Mouse (Mus musculus): ENCODE results near the gene Tmem59. TPM values are rescaled to one million over a fixed set of nuclear protein-coding genes. Genes with fewer than 3 reads are reported as not detected.
A peak's percentile ranks its signal among the peaks of the same experiment; 100 is the strongest.

The Tmem59 gene
- polyA plus RNA-seq, 1 experiment from 2014 or later, result 265 TPM

DNA sequence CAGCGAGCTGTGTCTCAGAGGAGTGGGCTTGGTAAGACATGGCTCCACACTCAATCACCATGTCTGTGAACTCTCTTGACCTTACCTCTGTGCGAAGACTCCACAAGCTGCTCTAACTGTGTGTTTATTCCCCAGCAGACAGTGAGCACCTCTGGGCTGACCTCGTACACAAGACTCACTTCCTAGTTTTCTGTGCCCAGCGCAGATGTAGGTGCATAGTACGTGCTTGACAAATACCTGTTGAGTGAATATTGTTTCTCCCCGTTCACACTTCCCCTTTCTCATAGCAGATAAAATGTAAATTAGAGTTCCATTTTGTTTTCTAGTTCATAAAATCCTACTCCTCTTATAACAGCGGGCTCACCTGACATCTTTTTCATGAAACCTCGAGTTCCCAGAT lies 34.7 kb upstream of the Tmem59 start:
- Histone ChIP-seq H3K9ac (ENCODE audit: low read length) (no peak overlapping the region), H3K4me3 (ENCODE audit: low read depth, low read length) (no peak overlapping the region), H3K36me3 (ENCODE audit: control insufficient read depth, insufficient read depth, low read length) (peaks cover 6% of the 10 kb centered on the region; the same call in 1 of the 2 replicates), H3K27me3 (ENCODE audit: control insufficient read depth, insufficient read depth, low read length) (no peaks in the 10 kb centered on the region), H3K27ac (ENCODE audit: low read depth, low read length) (no peak overlapping the region), H3K4me2 (ENCODE audit: low read depth, low read length, severe bottlenecking) (no peak overlapping the region), H3K4me1 (replicated peaks; ENCODE audit: control insufficient read depth, insufficient read depth, low read length) (peaks cover 17% of the 10 kb centered on the region; the same call in 1 of the 2 replicates), H3K9me3 (ENCODE audit: control insufficient read depth, low read length) (no peaks in the 10 kb centered on the region)
- no peak for DNase-seq (ENCODE audit: low spot score)
- WGBS, result 91% methylated on average over 8 of the region's 8 CpGs
- ATAC-seq (replicated peaks; ENCODE audit: low FRiP score), result no peak

DNA sequence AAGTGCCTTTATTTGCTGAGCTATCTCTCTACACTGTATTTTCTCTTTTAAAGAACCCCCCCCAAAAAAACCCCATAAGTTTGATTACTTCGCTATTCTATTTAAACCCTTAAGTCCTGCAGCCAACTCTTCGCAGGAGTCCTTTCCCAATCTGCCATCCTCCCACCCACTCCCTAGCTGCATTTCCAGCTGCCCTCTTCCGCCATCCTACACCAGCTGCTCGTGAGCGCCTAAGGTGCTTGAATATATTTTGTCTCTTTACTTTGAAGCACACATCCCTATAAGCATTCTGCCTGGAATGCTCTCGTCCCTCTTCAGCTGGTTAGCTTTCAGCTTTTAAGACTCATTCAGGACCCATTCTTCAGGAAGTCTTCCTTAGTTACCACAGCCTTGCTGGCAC lies 27.2 kb upstream of the Tmem59 start:
- no peak for ATAC-seq (replicated peaks; ENCODE audit: low FRiP score)
- WGBS, result 90% methylated on average over 6 of the region's 6 CpGs
- no peaks in the 10 kb centered on the region for H3K27me3 ChIP-seq (ENCODE audit: control insufficient read depth, insufficient read depth, low read length)
- peaks cover 6% of the 10 kb centered on the region; the same call in 1 of the 2 replicates for H3K36me3 ChIP-seq (ENCODE audit: control insufficient read depth, insufficient read depth, low read length)
- no peak overlapping the region for H3K9ac ChIP-seq (ENCODE audit: low read length)
- H3K4me1 ChIP-seq (replicated peaks; ENCODE audit: control insufficient read depth, insufficient read depth, low read length), result no peaks in the 10 kb centered on the region
- H3K4me3 ChIP-seq (ENCODE audit: low read depth, low read length), result no peak overlapping the region
- H3K4me2 ChIP-seq (ENCODE audit: low read depth, low read length, severe bottlenecking), result no peak overlapping the region
- no peak overlapping the region for H3K27ac ChIP-seq (ENCODE audit: low read depth, low read length)
- H3K9me3 ChIP-seq (ENCODE audit: control insufficient read depth, low read length), result no peaks in the 10 kb centered on the region
- DNase-seq (ENCODE audit: low spot score), result no peak

DNA sequence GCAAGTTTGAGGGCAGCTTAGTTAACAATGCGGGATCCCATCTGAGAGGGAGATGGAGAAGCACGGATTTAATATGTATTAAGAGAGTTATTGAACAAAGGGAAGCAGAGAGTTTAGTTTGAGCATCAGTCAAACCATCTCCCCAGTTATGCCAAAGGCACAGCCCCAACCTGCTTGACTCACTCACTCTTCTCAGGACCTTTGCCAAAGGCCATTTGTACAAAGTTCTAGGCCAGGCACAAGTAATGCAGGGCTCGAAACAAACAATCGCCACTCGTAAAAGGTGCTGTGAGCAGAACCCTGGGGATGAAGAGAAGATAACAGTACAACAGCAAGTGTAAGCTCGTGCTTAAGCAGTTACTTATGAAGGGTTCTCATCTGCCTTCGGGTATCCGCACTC lies 25.6 kb upstream of the Tmem59 start:
- no peaks in the 10 kb centered on the region for H3K9me3 ChIP-seq (ENCODE audit: control insufficient read depth, low read length)
- no peak for DNase-seq (ENCODE audit: low spot score)
- no peaks in the 10 kb centered on the region for H3K4me1 ChIP-seq (replicated peaks; ENCODE audit: control insufficient read depth, insufficient read depth, low read length)
- no peaks in the 10 kb centered on the region for H3K36me3 ChIP-seq (ENCODE audit: control insufficient read depth, insufficient read depth, low read length)
- no peak overlapping the region for H3K4me3 ChIP-seq (ENCODE audit: low read depth, low read length)
- H3K4me2 ChIP-seq (ENCODE audit: low read depth, low read length, severe bottlenecking), result no peak overlapping the region
- ATAC-seq (replicated peaks; ENCODE audit: low FRiP score), result no peak
- H3K27ac ChIP-seq (ENCODE audit: low read depth, low read length), result no peak overlapping the region
- no peaks in the 10 kb centered on the region for H3K27me3 ChIP-seq (ENCODE audit: control insufficient read depth, insufficient read depth, low read length)
- 88% methylated on average over 8 of the region's 8 CpGs for WGBS
- no peak overlapping the region for H3K9ac ChIP-seq (ENCODE audit: low read length)

DNA sequence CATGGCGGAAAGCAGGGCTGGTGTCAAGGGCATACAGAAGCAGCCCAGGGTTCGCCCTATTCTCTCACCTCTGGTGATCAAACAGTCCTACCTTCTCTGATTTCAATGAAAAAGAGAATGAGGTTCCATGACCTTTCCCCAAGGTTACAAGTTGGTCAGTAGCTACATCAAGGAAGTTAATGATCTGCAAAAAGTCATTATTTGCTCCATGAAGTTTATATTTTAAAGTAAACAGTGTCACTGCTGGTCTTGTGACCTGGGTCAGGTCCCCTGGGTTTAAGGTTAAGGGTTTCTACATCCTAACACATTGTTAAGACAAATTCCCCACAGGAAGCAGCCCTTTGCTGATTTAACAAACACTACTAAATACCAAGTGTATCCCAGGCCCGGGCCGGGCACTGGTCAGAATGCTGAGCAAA lies 21.2 kb upstream of the Tmem59 start:
- Histone ChIP-seq H3K27me3 (ENCODE audit: control insufficient read depth, insufficient read depth, low read length) (no peaks in the 10 kb centered on the region), H3K4me1 (replicated peaks; ENCODE audit: control insufficient read depth, insufficient read depth, low read length) (no peaks in the 10 kb centered on the region), H3K4me2 (ENCODE audit: low read depth, low read length, severe bottlenecking) (no peak overlapping the region), H3K36me3 (ENCODE audit: control insufficient read depth, insufficient read depth, low read length) (no peaks in the 10 kb centered on the region; the same call in 1 of the 2 replicates), H3K9ac (ENCODE audit: low read length) (no peak overlapping the region), H3K9me3 (ENCODE audit: control insufficient read depth, low read length) (no peaks in the 10 kb centered on the region), H3K4me3 (ENCODE audit: low read depth, low read length) (no peak overlapping the region), H3K27ac (ENCODE audit: low read depth, low read length) (no peak overlapping the region)
- no peak for DNase-seq (ENCODE audit: low spot score)
- WGBS, result 86% methylated on average over 4 of the region's 4 CpGs
- ATAC-seq (replicated peaks; ENCODE audit: low FRiP score), result no peak

DNA sequence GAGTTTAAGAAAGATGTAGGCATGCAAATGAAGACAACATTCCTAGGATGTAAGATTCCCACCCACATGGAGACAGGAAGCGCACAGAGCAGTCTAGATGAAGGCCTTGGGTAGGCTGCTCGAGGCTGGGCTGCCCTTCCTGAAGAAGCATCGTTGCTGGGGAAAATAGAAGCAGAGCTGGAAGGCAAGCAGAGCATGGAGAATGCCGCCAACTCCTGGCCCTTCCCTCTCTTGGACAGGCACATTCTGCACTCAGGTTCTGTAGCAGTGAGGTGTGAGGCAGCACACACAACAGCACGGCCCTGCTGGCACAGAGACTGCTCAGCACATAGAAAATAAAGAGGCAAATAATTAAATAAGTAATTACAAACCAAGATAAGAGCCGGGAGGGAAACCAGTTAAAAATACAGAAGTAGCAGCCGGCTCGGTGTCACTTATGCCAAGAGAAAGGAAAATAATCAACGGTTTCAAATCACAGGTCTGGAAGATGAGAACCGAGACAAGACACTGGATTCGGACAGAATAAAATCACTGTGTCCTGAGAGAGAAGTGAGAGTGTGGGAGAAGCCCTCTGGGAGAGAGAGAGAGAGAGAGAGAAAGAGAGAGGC lies 18.9 kb upstream of the Tmem59 start:
- WGBS, result 90% methylated on average over 11 of the region's 11 CpGs

DNA sequence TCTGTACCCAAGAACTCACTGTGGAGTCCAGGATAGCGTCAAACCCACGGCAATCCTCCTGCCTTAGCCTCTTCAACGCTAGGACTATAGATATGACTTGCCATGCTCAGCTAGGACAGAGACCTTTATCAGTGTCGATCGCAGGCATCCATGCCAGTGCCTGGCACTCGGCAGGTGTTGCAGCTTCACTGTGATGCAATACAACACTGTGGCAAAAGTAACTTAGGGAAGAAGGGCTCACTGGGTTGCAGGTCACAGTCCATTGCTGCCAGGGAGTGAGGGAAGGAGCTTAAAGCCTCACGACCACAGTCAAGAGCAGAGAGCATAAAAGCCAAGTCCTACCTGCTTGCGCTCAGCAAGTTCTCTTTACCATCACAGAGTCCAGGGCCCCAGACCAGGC lies 18.0 kb upstream of the Tmem59 start:
- 96% methylated on average over 8 of the region's 8 CpGs for WGBS
- Histone ChIP-seq H3K9me3 (ENCODE audit: control insufficient read depth, low read length) (no peaks in the 10 kb centered on the region), H3K4me1 (replicated peaks; ENCODE audit: control insufficient read depth, insufficient read depth, low read length) (no peaks in the 10 kb centered on the region), H3K9ac (ENCODE audit: low read length) (no peak overlapping the region), H3K27ac (ENCODE audit: low read depth, low read length) (no peak overlapping the region), H3K4me2 (ENCODE audit: low read depth, low read length, severe bottlenecking) (no peak overlapping the region), H3K4me3 (ENCODE audit: low read depth, low read length) (no peak overlapping the region), H3K27me3 (ENCODE audit: control insufficient read depth, insufficient read depth, low read length) (no peaks in the 10 kb centered on the region), H3K36me3 (ENCODE audit: control insufficient read depth, insufficient read depth, low read length) (peaks cover 3% of the 10 kb centered on the region; the same call in 1 of the 2 replicates)
- ATAC-seq (replicated peaks; ENCODE audit: low FRiP score) (no peak), DNase-seq (ENCODE audit: low spot score) (no peak)

More for the DNA sequence above, 18.9 kb upstream of the Tmem59 start:
- Histone ChIP-seq H3K9ac (ENCODE audit: low read length) (no peak overlapping the region), H3K27me3 (ENCODE audit: control insufficient read depth, insufficient read depth, low read length) (no peaks in the 10 kb centered on the region), H3K4me1 (replicated peaks; ENCODE audit: control insufficient read depth, insufficient read depth, low read length) (no peaks in the 10 kb centered on the region), H3K9me3 (ENCODE audit: control insufficient read depth, low read length) (no peaks in the 10 kb centered on the region), H3K27ac (ENCODE audit: low read depth, low read length) (no peak overlapping the region), H3K4me2 (ENCODE audit: low read depth, low read length, severe bottlenecking) (no peak overlapping the region), H3K36me3 (ENCODE audit: control insufficient read depth, insufficient read depth, low read length) (no peaks in the 10 kb centered on the region; the same call in 1 of the 2 replicates), H3K4me3 (ENCODE audit: low read depth, low read length) (no peak overlapping the region)
- ATAC-seq (replicated peaks; ENCODE audit: low FRiP score) (no peak), DNase-seq (ENCODE audit: low spot score) (no peak)

DNA sequence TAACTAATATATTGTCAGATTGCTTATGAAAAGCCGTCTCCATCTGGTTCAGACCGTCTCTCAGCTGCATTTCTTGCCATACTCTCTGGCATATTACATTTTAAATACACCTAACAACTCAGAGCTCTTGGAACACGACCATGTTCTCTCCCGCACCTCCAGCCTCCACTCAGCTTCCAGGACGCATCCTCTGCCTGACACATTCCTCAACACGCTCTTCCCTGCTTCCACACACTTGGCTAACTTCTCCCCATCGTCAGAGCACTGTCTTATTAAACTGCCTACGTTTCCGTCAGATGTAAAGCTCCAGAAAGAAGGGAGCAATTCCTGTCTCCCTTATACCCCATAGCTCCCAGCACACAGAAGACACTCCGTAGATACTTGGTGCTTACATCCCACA lies 14.9 kb upstream of the Tmem59 start:
- H3K27ac ChIP-seq (ENCODE audit: low read depth, low read length), result no peak overlapping the region

DNA sequence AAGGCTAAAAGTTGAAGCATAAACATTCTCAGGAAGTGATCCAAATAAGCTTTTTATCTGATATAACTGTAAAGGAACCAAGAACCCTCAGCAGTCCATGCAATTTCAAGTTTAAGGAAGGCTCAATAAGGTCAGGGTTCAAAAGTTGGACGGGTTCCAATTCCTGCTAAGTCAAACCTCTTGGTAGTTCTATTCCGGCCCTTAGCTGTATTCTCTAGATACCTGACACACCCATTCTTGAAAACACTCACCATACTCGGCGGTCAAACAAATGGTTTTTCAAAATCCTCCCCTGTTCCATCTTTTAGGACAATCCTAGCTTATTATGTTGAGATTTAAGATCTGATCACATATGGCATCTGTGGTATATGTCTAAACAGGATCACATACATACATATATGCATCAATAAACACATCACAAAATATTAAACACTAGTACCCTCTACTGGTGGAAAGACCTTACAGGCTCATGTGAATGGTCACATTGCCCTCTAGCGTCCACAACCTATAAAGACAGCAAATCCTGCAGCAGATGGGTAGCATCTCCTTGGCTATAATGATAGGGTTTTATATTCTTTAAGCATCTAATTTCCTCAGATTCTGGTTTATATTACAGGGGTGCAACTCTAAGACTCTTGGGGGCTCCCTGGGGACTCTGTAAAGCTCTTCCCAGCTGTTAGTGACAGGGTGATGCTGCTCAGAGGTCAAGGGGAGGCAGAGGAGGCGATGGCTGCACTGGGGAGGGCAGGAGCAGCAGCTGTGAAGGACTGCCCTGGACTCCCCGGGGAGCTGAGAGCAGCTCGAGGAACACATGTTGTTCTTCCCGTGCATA lies 14.2 kb upstream of the Tmem59 start:
- no peaks in the 10 kb centered on the region for H3K9me3 ChIP-seq (ENCODE audit: control insufficient read depth, low read length)
- no peak overlapping the region for H3K27ac ChIP-seq (ENCODE audit: low read depth, low read length)
- H3K9ac ChIP-seq (ENCODE audit: low read length), result no peak overlapping the region
- WGBS, result 56% methylated on average over 9 of the region's 9 CpGs
- H3K36me3 ChIP-seq (ENCODE audit: control insufficient read depth, insufficient read depth, low read length), result peaks cover 3% of the 10 kb centered on the region; the same call in 1 of the 2 replicates
- no peaks in the 10 kb centered on the region for H3K27me3 ChIP-seq (ENCODE audit: control insufficient read depth, insufficient read depth, low read length)
- DNase-seq (ENCODE audit: low spot score) (peak; percentile 77), ATAC-seq (replicated peaks; ENCODE audit: low FRiP score) (no peak)
- H3K4me2 ChIP-seq (ENCODE audit: low read depth, low read length, severe bottlenecking), result no peak overlapping the region
- H3K4me1 ChIP-seq (replicated peaks; ENCODE audit: control insufficient read depth, insufficient read depth, low read length), result no peaks in the 10 kb centered on the region
- H3K4me3 ChIP-seq (ENCODE audit: low read depth, low read length), result no peak overlapping the region

More for the DNA sequence above, 14.9 kb upstream of the Tmem59 start:
- H3K9ac ChIP-seq (ENCODE audit: low read length), result no peak overlapping the region
- peaks cover 3% of the 10 kb centered on the region; the same call in 1 of the 2 replicates for H3K36me3 ChIP-seq (ENCODE audit: control insufficient read depth, insufficient read depth, low read length)
- no peaks in the 10 kb centered on the region for H3K27me3 ChIP-seq (ENCODE audit: control insufficient read depth, insufficient read depth, low read length)
- no peaks in the 10 kb centered on the region for H3K4me1 ChIP-seq (replicated peaks; ENCODE audit: control insufficient read depth, insufficient read depth, low read length)
- no peak for DNase-seq (ENCODE audit: low spot score)
- 90% methylated on average over 10 of the region's 10 CpGs for WGBS
- H3K9me3 ChIP-seq (ENCODE audit: control insufficient read depth, low read length), result no peaks in the 10 kb centered on the region
- H3K4me3 ChIP-seq (ENCODE audit: low read depth, low read length), result no peak overlapping the region
- no peak for ATAC-seq (replicated peaks; ENCODE audit: low FRiP score)
- no peak overlapping the region for H3K4me2 ChIP-seq (ENCODE audit: low read depth, low read length, severe bottlenecking)
